Mouse (Mus musculus) hindbrain, postnatal 0 days (tissue): ENCODE results near the gene Ddx6. TPM values are rescaled to one million over a fixed set of nuclear protein-coding genes. Genes with fewer than 3 reads are reported as not detected.

ENCODE experiments used
- ATAC-seq: fragments of 200-750 bp; cut with Nextera tagmentation; 2 replicates; pipeline ENCODE4 v1.8.0; 2017; ENCODE audit warnings: mild to moderate bottlenecking, moderate TSS enrichment, moderate library complexity
- DNase-seq: peaks from one replicate; pipeline ENCODE4 v3.0.0-alpha.2; 2015; ENCODE audit warnings: low spot score
- H3K27ac ChIP-seq: fragments of 300-500 bp; sonication (generic); 2 replicates; pipeline ENCODE4 v1.5.1; 2014; ENCODE audit warnings: mild to moderate bottlenecking
- H3K27me3 ChIP-seq: fragments of 300-500 bp; sonication (generic); 2 replicates; pipeline ENCODE4 v1.6.1; 2014; ENCODE audit warnings: low read length, mixed read lengths; ENCODE audit not compliant: insufficient read depth
- H3K36me3 ChIP-seq: fragments of 300-500 bp; sonication (generic); 2 replicates; pipeline ENCODE4 v1.6.1; 2014; ENCODE audit warnings: low read length, mixed read lengths; ENCODE audit not compliant: insufficient read depth
- H3K4me1 ChIP-seq: fragments of 300-500 bp; sonication (generic); 2 replicates; pipeline ENCODE4 v1.6.1; 2014; ENCODE audit warnings: antibody characterized with exemption, low read length, mixed read lengths; ENCODE audit not compliant: insufficient read depth
- H3K4me2 ChIP-seq: fragments of 300-500 bp; sonication (generic); 2 replicates; pipeline ENCODE4 v1.6.1; 2014; ENCODE audit warnings: low read depth, mild to moderate bottlenecking, low read length, moderate library complexity, mixed read lengths
- H3K4me3 ChIP-seq: fragments of 300-500 bp; sonication (generic); 2 replicates; pipeline ENCODE4 v1.5.1; 2014; ENCODE audit warnings: low read length
- H3K9ac ChIP-seq: fragments of 300-500 bp; sonication (generic); replicated peaks from 2 replicates; pipeline ENCODE4 v1.6.1; 2014; ENCODE audit warnings: mild to moderate bottlenecking, low read length, moderate library complexity, mixed read lengths
- H3K9me3 ChIP-seq: fragments of 300-500 bp; sonication (generic); 2 replicates; pipeline ENCODE4 v1.6.1; 2016; ENCODE audit warnings: low read length, mixed read lengths
- CTCF ChIP-seq: IDR thresholded peaks from 2 replicates; pipeline ENCODE4 v1.5.1; 2016; ENCODE audit warnings: antibody characterized with exemption, control low read depth, low read depth
- WGBS: fragments of 180-500 bp; shearing (Covaris S2); extraction: QIAGEN DNeasy Blood & Tissue Kit; methylation state at CpG from one replicate; pipeline ENCODE4 v1.1.7; 2014; 5-methylcytosine and 5-hydroxymethylcytosine counted together
- polyA plus RNA-seq: library from polyadenylated mRNA; unstranded; fragments of >200 nt; fragmentation: Nextera tagmentation; extraction: Ambion mirVana; gene quantifications from 2 replicates; pipeline ENCODE4 v1.2.1, GENCODE M21; 2015
- total RNA-seq: library from RNA; depleted of rRNA; stranded (reverse); fragments of >200 nt; gene quantifications from 2 replicates; pipeline ENCODE4 v1.2.3, GENCODE M21; 2014

Gene Ddx6
- total and polyA plus RNA-seq, 2 experiments from 2014 or later, result 22.7 to 52.9 TPM

DNA sequence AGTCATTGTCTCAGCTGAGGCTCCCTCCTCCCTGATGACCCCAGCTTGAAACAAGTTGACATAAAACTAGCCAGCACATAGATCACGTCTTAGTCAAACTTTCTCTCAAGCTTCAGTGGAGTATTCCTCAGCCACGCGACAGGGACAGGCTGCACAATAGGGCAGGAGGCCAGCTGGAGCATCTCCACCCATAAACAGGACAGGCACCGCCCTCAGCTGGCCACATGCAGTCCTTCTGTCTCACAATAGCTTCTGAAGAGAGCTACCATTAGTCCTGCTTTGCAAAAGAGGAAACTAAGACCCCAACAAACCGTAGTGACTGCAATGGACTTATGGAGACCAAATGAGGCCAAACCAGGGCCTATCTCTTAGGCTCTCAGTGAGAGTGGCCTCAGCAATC is 40.8 kb downstream of the Ddx6 start:
- DNase-seq (peak; percentile 38), ATAC-seq (no peak)
- WGBS, result 40% methylated on average over 5 of the region's 5 CpGs
- Histone ChIP-seq H3K36me3 (no peaks in the 10 kb centered on the region), H3K9me3 (no peaks in the 10 kb centered on the region), H3K27ac (no peak overlapping the region), H3K27me3 (no peaks in the 10 kb centered on the region), H3K9ac (no peak overlapping the region), H3K4me3 (no peak overlapping the region), H3K4me1 (no peaks in the 10 kb centered on the region), H3K4me2 (no peak overlapping the region)
- TF ChIP-seq CTCF, result no peak

DNA sequence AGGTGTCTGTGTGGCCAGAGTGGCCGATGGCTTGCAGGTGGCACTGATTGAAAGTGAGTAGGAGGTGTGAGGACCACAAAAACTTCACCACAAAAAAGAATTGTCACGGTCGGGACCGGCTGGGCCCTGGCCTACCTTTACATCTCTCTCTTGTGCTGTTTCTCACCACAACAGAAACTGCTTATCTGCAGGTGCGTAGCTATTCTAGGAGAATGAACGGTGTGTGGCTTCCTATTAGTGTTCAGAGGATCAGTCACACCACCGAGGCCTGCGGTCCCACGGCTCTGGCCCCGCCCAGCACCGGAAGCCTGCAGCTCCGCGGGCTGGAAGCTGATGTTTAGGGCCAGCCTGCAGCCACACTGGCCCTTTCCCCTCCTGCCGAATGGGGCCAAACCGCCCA is 41.2 kb downstream of the Ddx6 start:
- no peak overlapping the region for H3K27ac ChIP-seq
- no peak overlapping the region for H3K4me2 ChIP-seq
- TF ChIP-seq CTCF, result no peak
- no peaks in the 10 kb centered on the region for H3K4me1 ChIP-seq
- H3K36me3 ChIP-seq, result no peaks in the 10 kb centered on the region
- H3K27me3 ChIP-seq, result no peaks in the 10 kb centered on the region
- no peaks in the 10 kb centered on the region for H3K9me3 ChIP-seq
- DNase-seq, result no peak
- no peak for ATAC-seq
- H3K4me3 ChIP-seq, result no peak overlapping the region
- H3K9ac ChIP-seq, result no peak overlapping the region
- WGBS, result 72% methylated on average over 15 of the region's 15 CpGs

GRCm38 (mm10) chr9:44646366-44646765 is 41.7 kb downstream of the Ddx6 start:
- Histone ChIP-seq H3K27ac (no peak overlapping the region), H3K4me3 (no peak overlapping the region), H3K27me3 (no peaks in the 10 kb centered on the region), H3K9ac (no peak overlapping the region), H3K4me1 (no peaks in the 10 kb centered on the region), H3K9me3 (no peaks in the 10 kb centered on the region), H3K4me2 (no peak overlapping the region), H3K36me3 (no peaks in the 10 kb centered on the region)
- DNase-seq (no peak), ATAC-seq (no peak)
- TF ChIP-seq CTCF, result no peak
- 86% methylated on average over 6 of the region's 6 CpGs for WGBS

GRCm38 (mm10) chr9:44647026-44647425 is 42.3 kb downstream of the Ddx6 start:
- 91% methylated on average over 8 of the region's 8 CpGs for WGBS
- H3K4me1 ChIP-seq, result no peaks in the 10 kb centered on the region
- DNase-seq, result no peak
- no peaks in the 10 kb centered on the region for H3K27me3 ChIP-seq
- H3K4me3 ChIP-seq, result no peak overlapping the region
- no peak overlapping the region for H3K27ac ChIP-seq
- no peaks in the 10 kb centered on the region for H3K36me3 ChIP-seq
- H3K9me3 ChIP-seq, result no peaks in the 10 kb centered on the region
- no peak overlapping the region for H3K4me2 ChIP-seq
- no peak for ATAC-seq
- no peak overlapping the region for H3K9ac ChIP-seq
- no peak for TF ChIP-seq CTCF

DNA sequence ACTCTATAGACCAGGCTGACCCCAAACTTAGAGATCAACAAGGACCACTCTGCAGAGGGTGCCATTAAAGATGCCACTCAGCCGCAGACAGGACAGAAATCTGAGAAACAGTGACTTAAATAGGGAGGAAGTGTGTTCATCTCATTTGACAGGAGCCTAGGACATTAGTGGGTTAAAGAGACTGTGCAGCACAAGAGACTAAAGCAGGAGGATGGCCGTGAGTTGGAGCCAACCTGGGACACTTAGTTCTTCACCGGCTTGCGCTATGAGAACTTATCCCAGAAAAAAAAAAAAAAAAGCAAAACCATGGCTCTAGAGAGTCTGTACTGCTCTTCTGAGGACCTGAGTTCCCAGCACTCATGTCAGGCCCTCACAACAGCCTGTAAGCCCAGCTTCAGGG is 43.0 kb downstream of the Ddx6 start:
- 82% methylated on average over 4 of the region's 4 CpGs for WGBS
- H3K4me1 ChIP-seq, result no peaks in the 10 kb centered on the region
- ATAC-seq (no peak), DNase-seq (no peak)
- no peak overlapping the region for H3K4me2 ChIP-seq
- no peak overlapping the region for H3K4me3 ChIP-seq
- H3K27ac ChIP-seq, result no peak overlapping the region
- no peak for TF ChIP-seq CTCF
- no peaks in the 10 kb centered on the region for H3K36me3 ChIP-seq
- H3K27me3 ChIP-seq, result no peaks in the 10 kb centered on the region
- no peak overlapping the region for H3K9ac ChIP-seq
- H3K9me3 ChIP-seq, result no peaks in the 10 kb centered on the region

DNA sequence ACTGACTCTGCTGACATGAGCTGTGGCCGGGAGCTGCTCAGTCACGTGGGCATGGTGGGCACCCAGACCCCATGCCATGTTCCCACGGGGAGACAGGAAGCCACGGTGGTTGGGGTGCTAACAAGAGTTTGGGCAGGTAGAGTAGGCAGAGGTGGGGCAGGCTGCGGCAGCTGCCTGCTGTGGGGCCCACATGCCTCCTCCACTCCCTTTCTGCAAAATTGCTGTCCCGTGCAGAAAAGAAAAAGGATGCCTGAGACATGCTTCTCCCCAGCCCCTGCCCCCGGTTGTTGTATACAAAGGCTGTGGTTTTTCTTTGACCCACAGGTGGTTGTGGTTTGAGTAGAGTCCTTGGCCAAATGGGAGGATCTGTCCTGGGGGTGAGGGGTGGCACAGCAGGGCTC is 44.2 kb downstream of the Ddx6 start:
- DNase-seq (no peak), ATAC-seq (no peak)
- H3K4me1 ChIP-seq, result no peaks in the 10 kb centered on the region
- H3K27ac ChIP-seq, result no peak overlapping the region
- H3K36me3 ChIP-seq, result no peaks in the 10 kb centered on the region
- WGBS, result 71% methylated on average over 7 of the region's 7 CpGs
- H3K4me2 ChIP-seq, result no peak overlapping the region
- no peaks in the 10 kb centered on the region for H3K27me3 ChIP-seq
- H3K4me3 ChIP-seq, result no peak overlapping the region
- H3K9ac ChIP-seq, result no peak overlapping the region
- H3K9me3 ChIP-seq, result no peaks in the 10 kb centered on the region
- no peak for TF ChIP-seq CTCF

DNA sequence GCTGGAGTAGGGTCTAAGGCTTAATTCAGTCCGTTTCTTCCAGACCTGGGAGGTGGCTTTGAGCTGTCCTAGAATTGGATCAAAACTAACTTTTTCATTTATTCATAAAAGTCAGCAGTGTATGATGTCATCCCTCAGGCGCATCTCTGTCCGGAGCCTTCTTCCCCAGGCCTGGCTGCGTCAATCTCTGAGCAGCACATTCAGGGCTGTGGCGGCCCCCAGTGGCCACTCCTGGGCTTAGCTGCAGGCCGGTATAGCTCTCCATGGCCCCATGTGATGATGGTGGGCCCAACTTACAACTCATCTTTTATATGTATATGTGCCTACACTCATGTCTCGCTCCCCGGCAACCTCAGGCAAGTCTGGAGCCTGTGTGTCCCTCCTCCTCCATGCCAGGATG is 47.3 kb downstream of the Ddx6 start:
- H3K4me2 ChIP-seq, result no peak overlapping the region
- H3K9ac ChIP-seq, result no peak overlapping the region
- no peak overlapping the region for H3K27ac ChIP-seq
- peak; percentile 81 for DNase-seq
- TF ChIP-seq CTCF, result peak; percentile 90
- peak; percentile 87 for ATAC-seq
- H3K36me3 ChIP-seq, result no peaks in the 10 kb centered on the region
- H3K4me3 ChIP-seq, result no peak overlapping the region
- H3K27me3 ChIP-seq, result no peaks in the 10 kb centered on the region
- H3K4me1 ChIP-seq, result no peaks in the 10 kb centered on the region
- 9% methylated on average over 8 of the region's 8 CpGs for WGBS
- no peaks in the 10 kb centered on the region for H3K9me3 ChIP-seq
